Mouse (Mus musculus): ENCODE data around the gene Kif3c.
"Not testable (repeated sequence)": the region's sequence is repeated elsewhere in the genome, so short reads cannot be mapped to it uniquely, and the experiment has no call there.

Kif3c gene

DNA sequence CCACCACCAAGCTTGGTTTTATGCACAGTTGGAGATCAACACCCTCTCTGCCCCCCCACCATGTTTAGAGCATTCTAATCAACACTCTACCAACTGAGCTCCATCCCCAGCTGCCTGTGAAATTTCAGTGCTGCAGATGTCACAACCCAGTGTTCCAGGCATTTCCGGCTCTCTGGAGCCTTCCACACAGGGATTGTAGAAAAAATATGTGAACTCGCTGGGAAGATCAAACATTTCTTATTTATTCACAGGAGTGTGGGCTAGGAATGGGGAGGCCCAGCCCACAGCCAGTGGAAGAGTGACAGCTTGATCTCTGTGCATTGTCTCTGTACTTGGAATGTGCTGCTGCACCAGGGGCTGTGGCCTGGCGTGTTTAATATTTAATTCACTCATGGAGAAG is 3.8 kb downstream of the Kif3c start:
- no peak for DNase-seq (ENCODE audit: low spot score in 2 of 2)

DNA sequence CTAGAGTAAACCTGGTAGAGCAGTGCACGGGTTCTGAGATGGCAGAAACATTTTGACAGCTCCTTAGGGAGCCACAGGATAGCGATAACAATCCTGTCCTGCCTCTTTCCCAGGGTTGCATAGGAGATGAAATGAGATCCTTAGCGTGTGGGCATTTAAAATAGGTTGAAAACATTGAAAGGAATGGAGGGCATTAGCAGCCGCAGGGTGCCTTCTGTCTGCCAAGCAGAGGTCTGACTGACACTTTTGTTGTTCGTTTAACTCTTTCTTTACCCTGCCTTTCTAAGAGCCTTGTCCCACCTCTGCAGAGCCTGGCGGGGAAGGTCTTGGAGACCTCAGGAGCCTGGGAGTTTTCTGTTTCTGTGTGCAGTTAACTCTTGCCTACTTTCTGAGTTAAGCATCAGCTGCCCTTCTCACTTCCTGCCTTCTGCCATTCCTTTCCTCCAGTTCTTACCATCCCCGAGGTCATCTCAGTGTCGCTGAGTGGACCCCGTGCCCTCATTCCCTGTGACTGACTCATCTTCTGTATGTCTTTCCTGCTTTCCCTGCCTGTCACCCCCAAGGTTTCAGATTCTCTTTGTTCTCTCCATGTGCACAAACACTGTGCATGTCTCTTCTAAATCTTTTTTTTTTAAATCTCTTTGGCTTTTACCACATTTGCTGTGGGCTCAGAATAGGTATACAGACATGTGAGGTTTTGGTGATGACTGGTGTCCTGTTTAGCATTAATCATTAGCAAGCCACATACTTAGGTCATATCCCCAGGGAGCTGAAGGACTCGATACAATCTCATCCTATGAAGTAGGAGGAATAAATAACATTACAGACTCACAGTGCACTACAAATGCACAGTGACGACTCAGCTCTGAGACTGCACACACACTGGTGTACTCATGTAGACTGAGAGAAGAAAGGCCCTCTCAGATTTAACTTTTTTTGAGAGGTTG is 6.3 kb downstream of the Kif3c start:
- no peak for DNase-seq (ENCODE audit: low spot score in 2 of 2)

DNA sequence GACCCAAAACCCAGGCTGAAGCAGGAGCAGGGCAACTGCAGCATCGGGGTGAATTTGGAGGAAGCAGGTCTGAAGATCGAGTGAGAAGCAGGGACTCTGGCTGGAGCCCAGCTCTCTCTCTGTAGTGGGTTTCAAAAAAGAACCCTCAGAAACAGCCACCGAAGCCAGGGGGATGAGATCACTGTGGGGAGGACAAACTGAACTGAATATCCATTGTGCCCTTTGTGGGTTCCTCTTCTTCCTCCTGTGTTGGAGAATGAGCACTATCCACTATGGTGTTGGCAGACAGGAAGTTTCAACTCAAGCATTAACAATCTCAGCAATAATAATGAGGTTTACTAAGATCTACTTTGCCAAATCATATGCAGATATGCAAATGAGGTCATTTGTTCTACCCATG is 7.1 kb downstream of the Kif3c start:
- no peak for DNase-seq (ENCODE audit: low spot score in 2 of 2)

DNA sequence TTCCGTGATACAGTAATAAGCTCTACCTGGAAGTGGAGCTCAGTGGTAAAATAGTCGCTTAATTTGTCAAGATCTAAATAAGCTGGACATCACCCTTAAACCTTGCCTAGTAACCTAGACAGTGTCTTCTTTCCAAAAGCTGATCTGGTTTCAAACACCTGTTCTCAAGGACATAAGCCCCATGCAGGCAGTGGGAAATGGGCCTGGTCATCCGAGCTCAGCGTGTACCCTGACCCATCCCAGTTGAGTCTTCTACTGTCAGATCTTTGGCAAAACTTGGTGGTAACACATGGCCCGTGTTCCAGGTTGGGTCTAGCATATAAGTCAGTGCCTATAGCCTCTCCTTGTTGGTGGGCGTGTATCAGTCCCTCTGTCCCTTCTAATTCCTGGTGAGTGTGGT is 8.6 kb downstream of the Kif3c start:
- DNase-seq (ENCODE audit: low spot score in 2 of 2) = no peak

DNA sequence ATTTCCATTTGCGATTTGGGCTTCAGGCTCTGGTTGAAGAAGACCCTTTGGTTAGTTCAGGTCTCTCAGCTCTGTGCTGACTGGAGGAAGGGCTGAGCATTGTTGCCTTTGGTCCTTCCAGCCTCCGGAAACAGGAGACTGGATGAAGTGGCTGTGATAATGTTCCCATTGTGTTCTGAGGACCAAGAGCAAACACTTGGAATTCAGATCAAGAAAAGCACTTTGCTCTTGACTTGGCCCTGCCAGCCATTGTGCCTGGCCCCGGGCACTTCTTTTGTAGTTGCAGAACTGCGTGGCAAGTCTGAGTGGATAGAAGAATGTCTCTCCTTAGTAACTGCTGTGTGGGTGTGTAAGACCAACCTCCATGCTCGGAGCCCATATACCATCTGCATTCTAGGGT is 9.6 kb downstream of the Kif3c start:
- no peak for DNase-seq (ENCODE audit: low spot score in 2 of 2)

DNA sequence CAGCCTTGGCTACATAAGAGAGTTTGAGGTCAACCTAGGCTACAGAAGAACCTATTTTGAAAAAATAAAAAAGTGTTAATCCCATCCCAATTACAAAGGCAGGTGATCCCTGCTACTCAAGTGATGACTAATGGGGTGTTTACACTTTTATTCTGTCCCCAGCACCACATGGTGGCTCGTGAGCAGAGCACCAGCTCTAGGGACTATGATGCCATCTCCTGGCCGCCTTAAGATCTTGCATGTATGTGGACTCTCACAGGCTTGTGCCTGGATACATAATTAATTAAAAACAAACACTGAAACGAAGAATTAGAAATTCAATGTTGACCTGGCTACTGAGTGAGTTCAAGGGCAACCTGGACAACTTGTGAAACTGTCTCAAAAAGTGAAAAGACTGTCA is 12.3 kb downstream of the Kif3c start:
- DNase-seq (ENCODE audit: low spot score in 2 of 2) = no peak

DNA sequence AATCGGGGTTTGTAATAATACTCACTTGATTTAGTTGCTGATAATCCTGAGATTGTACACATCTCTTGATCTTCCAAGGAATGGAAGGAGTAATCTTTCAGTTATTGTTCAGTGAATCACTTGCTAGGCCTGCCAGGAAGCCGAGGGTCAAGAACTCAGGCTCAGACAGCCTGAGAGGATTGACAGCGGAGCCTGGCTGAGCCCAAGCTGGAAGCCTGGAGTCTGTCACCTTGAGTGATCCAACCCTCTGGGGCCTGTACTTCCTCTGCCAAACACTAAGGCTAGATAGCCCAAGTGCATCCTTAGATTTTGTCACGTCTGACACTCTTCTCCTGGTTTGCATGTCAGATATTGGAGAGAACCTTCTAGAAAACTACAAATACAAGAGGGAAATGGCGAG is 12.8 kb downstream of the Kif3c start:
- DNase-seq (ENCODE audit: low spot score in 2 of 2) = no peak

DNA sequence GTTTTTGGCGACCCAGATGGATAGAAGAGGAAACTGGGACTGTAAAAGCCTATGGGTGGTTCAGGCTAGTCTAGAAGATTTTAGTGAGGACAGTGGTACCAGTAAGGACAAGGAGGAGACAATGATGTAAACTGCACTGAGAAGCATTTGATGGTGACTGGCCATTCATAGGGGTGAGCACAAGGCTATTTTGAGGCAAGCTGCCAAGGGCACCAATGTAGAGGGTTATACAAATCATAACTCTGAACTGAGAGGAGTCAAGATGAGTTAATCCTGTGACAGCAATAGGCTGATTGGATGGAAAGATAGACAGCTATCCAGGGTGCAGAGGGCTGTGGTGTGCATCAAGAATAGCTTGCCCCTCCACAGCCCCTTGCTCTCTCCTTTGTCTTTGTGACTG is 19.9 kb downstream of the Kif3c start:
- no peak for DNase-seq (ENCODE audit: low spot score in 2 of 2)

DNA sequence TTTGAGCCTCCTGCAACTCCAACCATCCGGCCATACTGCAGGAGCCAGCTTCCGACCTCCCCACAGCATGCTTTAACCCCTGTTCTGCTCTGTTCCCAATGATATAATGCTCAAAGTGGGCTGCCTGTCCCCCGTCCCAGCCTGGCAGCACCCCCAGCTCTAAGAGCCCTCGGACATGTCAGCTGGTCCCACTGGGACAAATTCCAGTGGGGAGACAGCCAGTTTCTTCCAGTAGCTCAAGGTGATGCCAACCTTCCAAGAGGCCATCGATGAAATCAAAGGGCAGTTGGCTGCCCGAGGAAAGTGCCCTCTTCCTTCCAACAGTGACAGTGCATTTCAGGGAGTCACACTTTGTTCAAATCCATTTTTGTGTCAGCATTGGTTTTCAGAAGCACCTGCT is 20.3 kb downstream of the Kif3c start:
- DNase-seq (ENCODE audit: low spot score in 2 of 2) = no peak

DNA sequence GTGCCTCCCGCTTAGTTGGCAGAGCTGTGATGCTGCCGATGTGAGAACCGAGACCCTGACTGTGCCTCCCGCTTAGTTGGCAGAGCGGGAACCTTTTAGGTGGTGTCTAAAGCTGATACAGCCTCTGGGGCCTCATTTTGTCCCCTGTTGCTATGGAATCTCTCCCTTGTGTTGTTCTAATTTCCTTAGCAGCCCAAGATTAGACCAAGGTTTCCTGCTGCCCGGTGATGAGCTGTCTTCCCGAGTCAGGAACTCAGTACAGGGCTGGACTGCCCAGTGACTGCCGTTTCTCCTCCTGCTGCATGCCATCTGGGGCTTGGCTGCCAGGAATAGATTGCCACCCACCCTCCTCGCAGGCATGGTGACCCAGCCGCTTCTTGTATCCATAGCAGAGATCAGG is 21.0 kb downstream of the Kif3c start:
- no peak for DNase-seq (ENCODE audit: low spot score in 2 of 2)

DNA sequence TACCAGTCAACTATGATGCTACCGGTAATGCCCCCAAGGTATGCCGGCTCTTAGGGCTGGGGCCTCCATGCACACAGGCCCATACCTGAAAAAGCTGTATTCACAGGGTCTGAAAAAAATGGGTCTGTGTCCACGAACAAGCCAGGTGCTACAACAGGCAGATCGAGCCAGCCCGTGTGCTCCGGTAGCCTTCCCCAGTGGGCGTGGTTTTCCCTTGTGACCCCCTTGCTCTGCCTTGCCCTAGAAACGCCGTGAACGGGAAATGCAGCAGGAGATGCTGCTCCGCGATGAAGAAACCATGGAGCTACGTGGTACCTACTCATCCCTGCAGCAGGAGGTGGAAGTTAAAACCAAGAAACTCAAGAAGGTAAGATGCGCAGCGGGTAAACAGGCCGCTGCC is 23.0 kb downstream of the Kif3c start:
- DNase-seq (ENCODE audit: low spot score in 2 of 2) = no peak

DNA sequence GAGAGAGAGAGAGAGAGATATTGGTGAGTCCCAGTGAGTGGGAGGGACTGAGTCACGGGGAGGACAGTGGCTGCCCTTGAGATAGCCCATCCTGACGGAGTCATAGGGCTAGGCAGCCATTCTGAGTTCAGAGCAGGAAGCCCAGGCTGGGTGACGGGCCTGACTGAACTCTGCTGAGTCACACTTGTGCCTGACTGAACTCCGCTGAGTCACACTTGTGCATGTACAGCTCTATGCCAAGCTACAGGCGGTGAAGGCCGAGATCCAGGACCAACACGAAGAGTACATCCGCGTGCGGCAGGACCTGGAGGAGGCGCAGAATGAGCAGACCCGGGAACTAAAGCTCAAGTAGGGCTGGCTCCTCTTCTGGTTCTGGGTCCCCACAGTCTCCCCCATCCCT is 24.5 kb downstream of the Kif3c start:
- no peak for DNase-seq (ENCODE audit: low spot score in 2 of 2)

DNA sequence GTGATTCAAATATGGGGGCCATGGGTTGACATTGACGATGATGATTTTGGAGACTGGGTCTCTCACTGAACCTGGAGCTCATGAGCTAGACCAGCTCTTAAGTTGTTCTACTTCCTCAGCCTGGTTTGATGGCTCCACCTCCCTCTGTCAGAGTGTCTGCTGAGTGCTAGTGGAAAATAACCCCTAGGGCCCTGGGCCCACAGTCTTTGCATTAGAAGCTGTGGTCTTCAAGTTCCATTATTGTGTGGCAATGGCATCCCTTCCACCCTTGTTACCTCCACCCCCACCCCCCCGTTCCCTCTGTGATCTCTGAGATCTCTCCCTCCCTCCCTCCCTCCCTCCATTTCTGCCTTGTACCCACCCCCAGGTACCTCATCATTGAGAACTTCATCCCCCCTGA is 25.1 kb downstream of the Kif3c start:
- no peak for DNase-seq (ENCODE audit: low spot score in 2 of 2)

DNA sequence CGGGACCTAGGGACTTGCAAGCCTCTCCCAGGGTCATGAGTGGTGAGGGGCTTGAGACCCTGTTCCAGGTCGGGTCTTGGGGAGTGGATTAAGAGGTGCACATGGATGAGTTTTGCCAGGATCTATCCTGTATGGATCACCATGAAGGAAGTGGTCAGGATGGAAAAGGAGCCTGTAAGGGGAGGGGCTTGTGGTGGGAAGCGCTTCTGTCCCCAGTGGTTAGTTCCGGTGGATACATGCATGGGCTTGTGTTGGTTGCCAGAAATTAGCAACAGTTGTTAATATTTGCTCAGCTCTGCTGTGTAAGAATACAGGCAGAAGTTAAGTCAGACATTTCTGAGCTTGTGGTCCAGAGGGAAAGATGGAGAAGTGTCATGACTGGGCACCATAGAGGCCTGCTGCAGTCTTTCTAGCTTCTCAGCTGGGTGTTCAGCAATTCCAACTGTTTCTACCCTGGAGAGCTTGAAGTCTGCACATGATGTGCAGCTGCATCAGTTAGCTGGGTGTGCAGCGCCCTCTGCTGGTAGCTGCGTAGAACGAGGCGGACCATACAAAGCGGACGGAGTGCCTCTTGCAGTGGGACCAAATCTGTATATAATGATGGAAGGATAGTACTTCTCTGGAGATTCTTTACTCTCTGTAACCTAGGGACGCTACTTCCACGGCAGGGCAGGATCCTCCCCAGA is 25.8 kb downstream of the Kif3c start:
- DNase-seq (ENCODE audit: low spot score in 2 of 2) = peak; percentile 66 to 86

DNA sequence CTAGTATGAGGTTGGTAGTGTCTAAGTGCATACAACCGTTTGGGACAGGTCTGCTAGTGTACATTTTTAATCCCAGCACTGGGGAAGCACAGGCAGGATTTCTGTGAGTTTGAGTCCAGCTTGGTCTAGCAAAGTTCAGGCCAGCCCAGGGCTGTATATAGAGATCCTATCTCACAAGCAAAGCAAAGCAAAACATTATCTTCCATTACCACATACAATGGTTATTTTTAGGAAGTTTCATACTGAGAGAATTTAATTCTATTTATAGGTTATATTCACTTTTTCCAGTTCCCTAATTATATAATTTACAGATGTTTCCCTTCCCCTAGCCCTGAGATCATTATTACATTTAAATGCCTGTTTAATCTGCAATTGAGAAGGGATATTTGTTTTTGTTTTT is 26.3 kb downstream of the Kif3c start:
- no peak for DNase-seq (ENCODE audit: low spot score in 2 of 2)

DNA sequence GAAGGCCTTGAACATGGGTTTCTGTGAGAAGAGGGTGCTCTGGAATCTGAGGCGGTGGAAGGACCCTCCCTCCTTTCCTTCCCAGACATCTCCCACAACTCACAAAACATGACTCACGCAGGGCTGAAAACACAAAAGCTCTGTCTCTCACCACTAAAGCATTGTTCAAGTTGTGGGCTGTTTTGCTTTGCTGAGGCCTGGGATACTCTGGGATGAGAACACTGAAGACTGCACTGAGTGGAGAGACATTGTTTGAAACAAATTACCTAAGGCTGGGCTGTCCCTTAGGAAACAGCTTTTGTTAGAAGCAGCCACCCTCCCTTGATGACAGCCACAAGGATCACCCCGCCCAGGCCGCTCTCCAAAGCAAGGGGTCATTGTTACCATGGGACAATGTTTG is 28.2 kb downstream of the Kif3c start:
- DNase-seq (ENCODE audit: low spot score in 2 of 2) = no peak

DNA sequence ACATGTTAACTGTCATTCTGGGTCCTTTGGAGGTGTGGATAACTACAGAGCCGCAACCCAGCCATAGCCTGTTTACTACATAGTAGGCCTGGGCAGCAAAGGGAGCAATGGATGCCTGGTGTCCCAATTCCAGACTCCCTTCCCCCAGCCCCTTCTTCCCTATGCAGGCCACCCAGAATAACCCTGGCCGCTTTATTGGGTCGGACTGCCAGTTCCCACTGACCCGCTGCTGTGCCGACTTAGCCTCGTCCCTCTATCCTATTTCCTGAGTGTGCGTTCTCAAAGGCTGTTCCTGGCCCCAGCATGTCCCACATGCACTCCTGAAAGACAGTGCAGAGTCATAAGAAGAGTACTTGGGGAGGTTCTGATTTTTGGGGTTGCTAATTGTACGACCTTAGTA is 32.0 kb downstream of the Kif3c start:
- DNase-seq (ENCODE audit: low spot score in 2 of 2) = no peak

DNA sequence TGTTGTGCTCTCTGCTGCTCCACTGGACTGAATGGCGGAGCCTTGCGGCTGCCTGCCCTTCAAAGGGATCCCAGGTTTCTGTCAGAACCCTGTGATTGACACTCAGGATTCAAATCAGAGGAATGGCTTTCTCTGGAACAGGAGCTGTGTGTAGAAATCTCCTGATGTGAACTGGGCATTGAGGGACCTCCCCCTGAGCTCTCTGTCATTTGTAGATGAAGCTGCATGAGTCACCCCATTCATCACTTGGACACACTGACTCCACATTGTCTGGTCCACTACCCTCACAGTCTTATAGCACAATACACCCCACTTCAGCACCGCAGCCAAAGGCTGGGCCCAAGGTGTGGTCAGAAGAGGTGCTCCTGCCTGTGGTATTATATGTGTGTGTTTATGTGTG is 40.7 kb downstream of the Kif3c start:
- DNase-seq (ENCODE audit: low spot score in 2 of 2) = not testable (repeated sequence)

DNA sequence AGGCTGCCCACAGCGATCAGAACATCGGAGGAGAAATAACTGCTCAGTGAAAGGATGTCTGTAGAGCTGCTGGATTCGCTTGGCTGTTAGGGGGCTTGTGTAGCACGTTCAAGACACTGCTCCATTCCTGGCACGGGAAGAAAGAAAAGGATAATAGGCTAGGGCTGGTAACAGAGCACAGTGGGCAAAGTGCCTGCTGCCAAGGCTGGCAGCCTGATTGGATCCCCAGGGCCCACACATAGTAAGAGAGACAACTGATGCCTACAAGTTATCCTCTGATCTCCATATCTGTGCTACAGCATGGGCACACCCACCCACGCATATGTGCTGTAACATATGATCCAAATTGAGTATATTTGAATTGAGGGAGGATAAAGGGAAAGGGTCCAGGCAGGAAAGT is 41.7 kb downstream of the Kif3c start:
- DNase-seq (ENCODE audit: low spot score in 2 of 2) = no peak

DNA sequence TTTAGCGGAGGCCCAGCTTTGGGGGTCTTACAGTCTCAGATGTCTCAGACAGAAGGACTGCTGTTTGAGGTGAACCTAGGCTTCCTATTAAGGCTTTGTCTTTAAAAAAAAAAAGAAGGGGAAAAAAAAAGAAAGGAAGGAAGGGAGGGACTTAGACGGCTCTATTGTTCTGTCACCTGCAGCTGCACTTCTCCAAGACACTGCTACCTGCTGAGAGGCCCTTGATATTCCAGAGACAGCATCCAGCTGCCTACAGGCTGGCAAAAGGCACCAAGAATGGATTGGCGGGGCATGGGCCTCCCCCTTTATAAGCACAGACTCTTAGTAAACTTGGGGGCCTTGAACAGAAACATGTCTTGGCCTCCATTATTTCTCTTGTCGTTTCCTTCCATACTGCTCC is 50.0 kb downstream of the Kif3c start:
- DNase-seq (ENCODE audit: low spot score in 2 of 2) = no peak

DNA sequence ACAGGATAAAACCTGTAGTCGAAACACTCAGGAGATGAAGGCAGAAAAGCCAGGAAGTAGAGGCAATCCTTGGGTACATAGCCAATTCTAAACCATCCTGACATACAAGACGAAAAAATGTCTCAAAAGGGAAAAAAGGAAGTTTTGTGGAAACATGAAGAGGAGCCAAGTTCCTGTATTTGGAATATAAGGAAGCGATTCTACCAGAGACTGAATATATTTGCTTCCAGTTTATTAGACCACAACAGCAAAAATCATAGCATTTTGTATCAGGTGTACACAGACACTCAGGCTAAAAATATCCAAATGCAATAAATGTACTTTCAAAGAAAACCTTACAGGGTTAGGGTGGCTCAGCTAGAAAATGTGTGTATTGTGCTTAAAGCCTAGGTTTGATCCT is 53.8 kb downstream of the Kif3c start:
- no peak for DNase-seq (ENCODE audit: low spot score in 2 of 2)

DNA sequence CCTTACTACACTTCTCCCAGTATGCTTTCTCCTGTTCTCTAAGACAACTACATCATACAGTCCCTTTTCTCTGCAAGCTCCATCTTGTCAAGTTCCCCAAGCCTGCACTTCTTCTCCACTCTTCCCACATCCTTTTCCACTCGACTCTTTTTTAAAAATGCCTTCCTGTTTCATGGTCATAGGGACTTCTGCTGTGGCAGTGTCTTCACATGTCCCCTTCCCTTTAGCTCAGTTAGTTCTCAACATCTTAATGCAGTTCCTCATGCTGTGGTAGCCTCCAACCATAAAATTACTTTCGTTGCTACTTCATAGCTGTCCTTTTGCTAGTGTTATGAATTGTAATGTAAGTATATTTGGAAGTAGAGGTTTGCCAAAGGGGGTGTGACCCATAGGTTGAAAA is 55.6 kb downstream of the Kif3c start:
- DNase-seq (ENCODE audit: low spot score in 2 of 2) = no peak

DNA sequence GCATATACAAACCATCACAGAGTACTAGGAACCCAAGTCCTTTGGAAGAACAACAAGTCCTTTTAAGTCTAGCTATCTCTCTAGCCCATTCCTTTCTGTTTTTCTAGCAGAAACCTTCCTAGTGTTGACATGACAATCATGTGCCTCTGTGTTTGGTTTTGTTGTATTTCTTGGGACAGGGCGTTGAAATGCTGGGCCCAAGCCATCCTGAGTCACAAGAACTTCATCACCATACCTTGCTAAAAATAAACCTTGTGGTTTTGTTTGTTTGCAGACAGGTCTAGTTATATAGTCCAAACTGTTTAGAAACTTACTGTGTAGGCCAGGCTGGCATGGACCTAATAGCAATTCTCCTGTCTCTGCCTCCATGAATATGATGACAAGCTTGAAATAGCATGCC is 57.9 kb downstream of the Kif3c start:
- no peak for DNase-seq (ENCODE audit: low spot score in 2 of 2)
